ENCODE assay signal across 9 mouse cellular contexts in genomic region chr7:80186021-80186420, GRCm38 (mm10). TPM values are rescaled to one million over a fixed set of nuclear protein-coding genes. Genes with fewer than 3 reads are reported as not detected.
A peak's percentile ranks its signal among the peaks of the same experiment; 100 is the strongest.
DNase-seq lines count a peak whose midpoint lies in the region; ATAC-seq and TF ChIP-seq lines count a peak whose summit lies in the region.
"Had no signal": no experiment of that assay in that cellular context is flagged by ENCODE, and none has a peak within 500 bp of the region (broad histone marks: within the 10 kb centered on the region; RNA-seq: fewer than 3 reads in every experiment).

No protein-coding gene starts in this region.

- peak overlapping the region; percentile 68 for H3K4me2 ChIP-seq in midbrain, embryonic 13.5 days (replicated peaks)

- no peak for ATAC-seq in midbrain, embryonic 13.5 days

- no peaks in the 10 kb centered on the region; the same call in 1 of the 2 replicates for H3K27me3 ChIP-seq in midbrain, embryonic 13.5 days

- H3K9me3 ChIP-seq in midbrain, embryonic 13.5 days: no peaks in the 10 kb centered on the region

- DNase-seq in gastrocnemius, adult 2 months: peak; percentile 65
- DNase-seq in gastrocnemius, postnatal 10 days: no peak
- DNase-seq in c-Kit-positive CD71-positive TER-119-negative erythroid progenitor cells, embryonic 14.5 days (ENCODE audit: low read depth): peak; percentile 71
- DNase-seq in heart, adult 8-10 months (ENCODE audit: low spot score): peak; percentile 82
- peak; percentile 86 for DNase-seq in kidney, adult 9 months
- no peak for DNase-seq in natural killer cell, adult 2 months (ENCODE audit: low spot score in 2 of 2)
- no peak for DNase-seq in cerebellum, adult 11 months

- H3K4me1 ChIP-seq in midbrain, embryonic 13.5 days (replicated peaks): peaks cover 41% of the 10 kb centered on the region

- 25% methylated on average over 8 of the region's 8 CpGs for WGBS in midbrain, embryonic 13.5 days

- peak overlapping the region; percentile 81 for H3K4me3 ChIP-seq in gastrocnemius, adult 2 months
- peak overlapping the region; percentile 52 for H3K4me3 ChIP-seq in midbrain, embryonic 13.5 days (replicated peaks)

- peak overlapping the region; percentile 67 for H3K9ac ChIP-seq in midbrain, embryonic 13.5 days (replicated peaks)

- H3K27ac ChIP-seq in gastrocnemius, adult 2 months: peak overlapping the region; percentile 87
- peak overlapping the region; percentile 90 for H3K27ac ChIP-seq in midbrain, embryonic 13.5 days
- H3K27ac ChIP-seq: macrophage had no signal

- H3K36me3 ChIP-seq in midbrain, embryonic 13.5 days: no peaks in the 10 kb centered on the region

- no peak for TF ChIP-seq CTCF in gastrocnemius, adult 2 months (IDR thresholded peaks at IDR 0.05)

- intact Hi-C loops in gastrocnemius, adult 2 months (cut with DNase I): no loop called here

RNA-seq across cellular contexts. Expression of gene Sema4b, which starts 0.6 kb away (rescaled TPM):
- total RNA-seq in gastrocnemius, adult 2 months (2021): 1 to 10 TPM; 1.8 to 2.1 TPM
- 1 to 10 TPM; 2.9 to 4.2 TPM for total RNA-seq in gastrocnemius, postnatal 10 days (2021)
- 10 to 100 TPM; 10.9 to 14.0 (median 11.7) TPM for total RNA-seq in heart, adult 8-10 months (2022)
- 22.8 and 24.0 TPM in 2 replicates for polyA plus RNA-seq in midbrain, embryonic 13.5 days (2015; fragmentation: Nextera tagmentation; extraction: Ambion mirVana)

RNA-seq across cellular contexts. Expression of gene Cib1, which starts 46.6 kb away (rescaled TPM):
- total RNA-seq in gastrocnemius, adult 2 months (2021): 1 to 10 TPM; 5.6 to 9.0 TPM
- 10 to 100 TPM; 10.7 to 12.5 TPM for total RNA-seq in gastrocnemius, postnatal 10 days (2021)
- total RNA-seq in heart, adult 8-10 months (2022): 10 to 100 TPM; 12.7 to 19.1 (median 16.5) TPM
- 30.1 and 38.1 TPM in 2 replicates for polyA plus RNA-seq in midbrain, embryonic 13.5 days (2015; fragmentation: Nextera tagmentation; extraction: Ambion mirVana)

RNA-seq across cellular contexts. Expression of gene Gdpgp1, which starts 46.6 kb away (rescaled TPM):
- total RNA-seq in gastrocnemius, adult 2 months (2021): under 1 TPM; 0.79 to 0.86 TPM
- total RNA-seq in gastrocnemius, postnatal 10 days (2021): 1 to 10 TPM; 1.8 to 2.1 TPM
- total RNA-seq in heart, adult 8-10 months (2022): 1 to 10 TPM; 1.7 to 2.1 (median 2.0) TPM
- polyA plus RNA-seq in midbrain, embryonic 13.5 days (2015; fragmentation: Nextera tagmentation; extraction: Ambion mirVana): 4.2 and 4.3 TPM in 2 replicates

Comparison
In these comparisons a context has a peak if more than half of its experiments do, and no peak if none do; other contexts are left out.
1. DNase-seq: peak in gastrocnemius, adult 2 months (single experiment), c-Kit-positive CD71-positive TER-119-negative erythroid progenitor cells, embryonic 14.5 days (single experiment), heart, adult 8-10 months (single experiment) and kidney, adult 9 months (single experiment); none in gastrocnemius, postnatal 10 days (single experiment), natural killer cell, adult 2 months (0 of 2) and cerebellum, adult 11 months (single experiment).